Mouse (Mus musculus) megakaryocyte, embryonic 14.5 days (primary cell): Measurements from ENCODE around the gene Cgas.
"Not testable (repeated sequence)": the region's sequence is repeated elsewhere in the genome, so short reads cannot be mapped to it uniquely, and the experiment has no call there.

Experiments used
- FLI1 ChIP-seq: IDR thresholded peaks from 2 replicates; pipeline ENCODE4 v1.6.1; 2012; ENCODE audit warnings: low read length, inconsistent platforms, mixed read lengths
- GATA1 ChIP-seq: IDR thresholded peaks from 3 replicates; pipeline ENCODE4 v1.6.1; 2012; ENCODE audit warnings: mixed read lengths, low read length, inconsistent platforms, borderline replicate concordance

DNA sequence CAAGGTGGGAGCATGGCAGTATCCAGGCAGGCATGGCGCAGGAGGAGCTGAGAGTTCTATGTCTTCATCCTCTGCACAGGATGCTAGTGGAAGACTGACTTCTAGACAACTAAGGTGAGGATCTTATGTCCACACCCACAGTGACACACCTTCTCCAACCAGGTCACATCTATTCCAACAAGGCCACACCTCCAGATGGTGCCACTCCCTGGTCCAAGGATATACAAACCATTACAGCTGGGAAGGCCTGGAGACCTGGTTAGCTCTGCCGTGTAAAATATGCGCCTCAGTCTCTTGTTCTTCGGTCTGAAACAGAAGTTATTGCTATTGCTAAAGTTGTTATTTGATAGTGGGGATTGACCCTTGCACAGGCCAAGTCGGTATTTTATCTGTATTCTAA, 45.0 kb upstream of the Cgas start:
- TF ChIP-seq GATA1, FLI1: not testable (repeated sequence)
